Mouse (Mus musculus) urinary bladder, postnatal 10 days (tissue): ENCODE data around the gene Ier3.

Experiments
- DNase-seq: peaks from one replicate; pipeline ENCODE4 v3.0.0; 2022; ENCODE audit warnings: low spot score

Ier3 gene

DNA sequence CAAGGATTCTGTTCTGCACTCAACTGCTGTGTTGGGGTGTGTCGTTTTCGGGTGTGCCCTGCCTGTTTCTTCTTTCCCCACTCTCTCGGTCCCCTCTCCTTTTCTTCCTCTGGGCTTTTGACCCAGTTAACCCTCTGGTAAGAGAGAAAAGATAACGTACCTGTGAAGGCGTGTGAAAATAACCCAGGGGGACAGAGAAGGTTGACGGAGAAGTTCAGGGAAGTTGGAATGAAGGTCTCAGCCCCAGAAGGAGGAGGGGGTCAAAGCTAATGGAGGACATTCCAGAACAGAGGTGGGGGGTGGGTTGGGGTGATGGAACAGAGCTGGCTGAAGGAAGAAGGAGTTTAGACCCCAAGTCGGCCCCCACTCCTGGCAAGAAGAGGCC is 47.5 kb downstream of the Ier3 start:
- DNase-seq = no peak

DNA sequence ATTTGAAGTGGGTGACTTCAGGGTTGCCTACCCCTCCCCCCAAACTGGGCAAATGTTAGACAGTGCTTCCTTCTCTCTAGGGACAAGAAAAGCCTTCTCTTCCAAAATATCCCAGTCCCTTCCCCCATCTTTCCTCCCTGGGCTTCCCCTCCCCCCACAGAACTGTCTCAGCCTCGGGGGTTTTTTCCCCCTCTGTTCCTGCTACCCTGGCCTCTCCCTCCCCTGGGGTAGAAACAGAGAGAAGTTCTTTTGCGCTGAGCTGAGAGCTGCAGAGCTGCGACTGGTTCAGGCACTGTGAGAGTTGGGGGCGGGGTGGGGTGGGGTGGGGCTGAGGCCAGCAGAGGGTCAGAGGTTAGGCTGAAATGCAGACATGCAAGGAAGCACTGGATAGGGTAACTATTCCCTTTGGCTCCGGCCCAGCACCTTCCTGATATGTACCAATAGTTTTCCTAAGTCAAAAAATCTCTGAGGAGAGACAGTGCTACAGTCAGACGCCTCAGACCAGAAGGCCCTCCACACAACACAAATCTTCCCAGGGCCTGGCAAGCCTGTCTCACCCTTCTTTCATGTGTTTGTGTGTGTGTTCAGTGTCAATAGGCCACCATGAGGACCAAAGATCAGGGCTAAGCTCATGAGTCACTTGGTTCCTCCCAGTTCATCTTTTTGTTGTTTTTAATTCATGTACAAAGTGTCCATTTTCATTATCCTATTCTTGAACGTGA is 48.0 kb downstream of the Ier3 start:
- DNase-seq = no peak

DNA sequence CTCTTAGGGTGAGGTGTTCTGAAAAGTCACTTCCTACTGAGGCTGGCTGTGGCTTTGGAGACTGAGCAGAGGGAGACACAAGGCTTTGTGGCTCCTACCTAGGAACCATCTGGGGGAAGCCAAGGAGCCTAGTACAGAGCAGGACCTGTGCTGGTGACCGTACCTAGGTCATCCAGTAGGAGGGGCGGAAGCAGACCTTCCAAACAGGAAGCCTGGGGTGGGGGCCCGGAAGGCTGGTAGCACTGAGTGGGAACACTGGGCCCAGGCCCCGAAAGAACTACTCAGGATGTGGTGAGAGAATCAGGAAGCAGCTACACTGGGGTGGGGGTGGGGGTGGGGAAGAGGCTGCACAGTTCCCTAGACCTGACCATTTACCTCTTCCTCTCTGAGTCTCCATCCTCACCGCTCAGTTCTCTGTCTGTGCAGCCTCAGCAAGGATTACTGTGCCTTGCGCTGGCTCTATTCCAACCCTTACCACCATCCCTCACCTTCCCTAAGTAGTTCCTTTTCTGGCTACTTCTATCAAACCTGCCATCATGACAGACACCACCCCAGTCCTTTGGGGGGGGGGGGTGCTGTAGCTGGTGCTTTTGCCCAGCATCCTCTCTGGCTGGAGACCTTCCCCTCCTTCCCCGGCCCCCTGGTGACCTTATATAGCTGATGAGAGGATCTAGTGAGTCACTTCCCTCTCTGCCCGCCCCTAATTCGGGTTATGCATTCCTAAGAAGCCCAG is 48.8 kb downstream of the Ier3 start:
- no peak for DNase-seq

DNA sequence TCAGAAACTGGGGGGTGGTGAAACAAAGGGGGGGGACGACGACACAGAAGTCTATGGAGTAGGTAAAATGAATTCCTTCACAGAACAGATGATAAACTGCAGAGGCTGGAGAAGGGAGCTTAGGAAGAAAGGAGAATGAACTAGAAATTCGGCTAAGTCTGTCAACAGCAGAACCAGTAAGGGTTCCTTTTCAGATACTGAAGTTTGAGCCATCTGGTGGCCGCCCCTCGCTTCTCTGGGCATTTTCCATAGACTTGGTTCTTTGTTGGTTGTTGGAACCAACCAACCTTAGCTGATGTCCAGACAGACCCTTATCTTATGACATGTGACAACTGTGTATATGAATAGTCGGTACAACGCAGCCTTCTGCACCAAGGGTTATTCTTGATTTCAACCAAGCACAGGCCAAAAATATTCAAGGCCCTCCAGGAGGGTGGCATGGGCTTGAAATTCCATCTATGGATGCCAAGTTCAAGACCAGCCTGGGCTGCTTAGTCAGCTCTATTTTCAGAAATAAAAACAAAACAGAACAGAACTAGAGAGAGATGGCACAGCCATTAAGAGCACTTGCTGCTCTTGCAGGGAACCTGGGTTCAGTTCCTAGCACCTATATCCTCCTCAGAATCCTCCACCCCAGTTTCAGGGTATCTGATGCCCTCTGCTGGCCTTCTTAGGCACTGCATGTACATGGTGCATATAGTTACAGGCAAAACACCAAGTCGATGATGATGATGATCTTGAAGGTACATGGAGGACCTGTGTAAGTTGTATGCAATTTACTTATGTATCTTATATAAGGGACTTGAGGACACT is 49.6 kb downstream of the Ier3 start:
- DNase-seq = no peak
